Mouse (Mus musculus) MEL (cell line): ENCODE results near the gene Smyd1. TPM values are rescaled to one million over a fixed set of nuclear protein-coding genes. Genes with fewer than 3 reads are reported as not detected.

Experiments
- DNase-seq: peaks from one replicate; pipeline ENCODE4 v3.0.0; 2011; ENCODE audit warnings: low read depth, low spot score
- H3K27ac ChIP-seq: 2 replicates; pipeline ENCODE4 v1.5.1; 2012; ENCODE audit warnings: low read depth, mild to moderate bottlenecking, control low read depth, low read length, moderate library complexity; ENCODE audit not compliant: control insufficient read depth
- H3K27me3 ChIP-seq, 2 experiments: fragments of 150-350 bp in 1 of 2; sonication (generic) in 1 of 2; 2 replicates each; pipeline ENCODE4 v1.6.1; 2012; ENCODE audit warnings: low read length in 2 of 2, mild to moderate bottlenecking in 2 of 2, improper control_type of control experiment in 1 of 2, moderate library complexity in 1 of 2; ENCODE audit not compliant: insufficient read depth in 2 of 2, control insufficient read depth in 1 of 2
- H3K36me3 ChIP-seq, 2 experiments: 2 replicates each; pipeline ENCODE4 v1.6.1; 2012 to 2014; ENCODE audit warnings: low read length in 2 of 2, improper control_type of control experiment in 1 of 2, inconsistent platforms in 1 of 2, mild to moderate bottlenecking in 1 of 2; ENCODE audit not compliant: insufficient read depth in 2 of 2, control insufficient read depth in 1 of 2
- H3K4me1 ChIP-seq, 2 experiments: fragments of 150-350 bp in 1 of 2; sonication (generic) in 1 of 2; 2 replicates each; pipeline ENCODE4 v1.6.1; 2012; ENCODE audit warnings: low read length in 2 of 2, improper control_type of control experiment in 1 of 2, mild to moderate bottlenecking in 1 of 2; ENCODE audit not compliant: insufficient read depth in 2 of 2, control insufficient read depth in 1 of 2
- H3K4me3 ChIP-seq, 2 experiments: fragments of 150-350 bp in 1 of 2; sonication (generic) in 1 of 2; 2 replicates each; pipeline ENCODE4 v1.5.1; 2012; ENCODE audit warnings: low read depth in 2 of 2, low read length in 2 of 2, mild to moderate bottlenecking in 2 of 2, moderate library complexity in 2 of 2, control low read depth in 1 of 2, improper control_type of control experiment in 1 of 2; ENCODE audit not compliant: control insufficient read depth in 1 of 2, insufficient read depth in 1 of 2
- H3K79me2 ChIP-seq: 2 replicates; pipeline ENCODE4 v1.6.1; 2012; ENCODE audit warnings: mild to moderate bottlenecking, low read length, moderate library complexity; ENCODE audit not compliant: control insufficient read depth, poor library complexity, insufficient read depth
- H3K9ac ChIP-seq: 2 replicates; pipeline ENCODE4 v1.6.1; 2012; ENCODE audit warnings: low read depth, mild to moderate bottlenecking, control low read depth, low read length, moderate library complexity; ENCODE audit not compliant: control insufficient read depth, poor library complexity, severe bottlenecking
- H3K9me3 ChIP-seq: fragments of 150-350 bp; sonication (generic); replicated peaks from 2 replicates; pipeline ENCODE4 v1.6.1; 2012; ENCODE audit warnings: mild to moderate bottlenecking, low read length, improper control_type of control experiment, moderate library complexity; ENCODE audit not compliant: insufficient read depth
- BHLHE40 ChIP-seq: IDR thresholded peaks from 2 replicates; pipeline ENCODE4 v1.6.1; 2012; ENCODE audit warnings: low read depth, mild to moderate bottlenecking, inconsistent platforms, low read length, improper control_type of control experiment, borderline replicate concordance
- CHD1 ChIP-seq: IDR thresholded peaks from 2 replicates; pipeline ENCODE4 v1.6.1; 2012; ENCODE audit warnings: low read depth, mild to moderate bottlenecking, inconsistent platforms, low read length, improper control_type of control experiment
- CTCF ChIP-seq, 3 experiments: IDR thresholded peaks in 2 of 3; conservative IDR thresholded peaks in 1 of 3; 2 replicates each; pipeline ENCODE4 v1.5.1; 2011 to 2012; ENCODE audit warnings: low read length in 3 of 3, low read depth in 2 of 3, mild to moderate bottlenecking in 2 of 3, improper control_type of control experiment in 1 of 3, inconsistent platforms in 1 of 3, mixed read lengths in 1 of 3, moderate library complexity in 1 of 3; ENCODE audit not compliant: control insufficient read depth in 1 of 3, insufficient read depth in 1 of 3, poor library complexity in 1 of 3, severe bottlenecking in 1 of 3
- E2F4 ChIP-seq: IDR thresholded peaks from 2 replicates; pipeline ENCODE4 v1.6.1; 2011; ENCODE audit warnings: low read depth, low read length, improper control_type of control experiment, borderline replicate concordance
- ELF1 ChIP-seq: IDR thresholded peaks from 2 replicates; pipeline ENCODE4 v1.6.1; 2014; ENCODE audit warnings: low read depth, mild to moderate bottlenecking, inconsistent platforms, low read length, improper control_type of control experiment, moderate library complexity
- EP300 ChIP-seq, 2 experiments: IDR thresholded peaks; 2 replicates each; pipeline ENCODE4 v1.6.1; 2011; ENCODE audit warnings: improper control_type of control experiment in 2 of 2, low read length in 2 of 2, low read depth in 1 of 2, mild to moderate bottlenecking in 1 of 2
- ETS1 ChIP-seq: IDR thresholded peaks from 2 replicates; pipeline ENCODE4 v1.6.1; 2012; ENCODE audit warnings: low read depth, mild to moderate bottlenecking, inconsistent platforms, low read length, improper control_type of control experiment, moderate library complexity
- HCFC1 ChIP-seq: IDR thresholded peaks from 2 replicates; pipeline ENCODE4 v1.6.1; 2012; ENCODE audit warnings: low read depth, mild to moderate bottlenecking, inconsistent platforms, low read length, improper control_type of control experiment, moderate library complexity
- KAT2A ChIP-seq: conservative IDR thresholded peaks from 2 replicates; pipeline ENCODE4 v1.6.1; 2012; ENCODE audit warnings: low read depth, low read length, improper control_type of control experiment, inconsistent platforms
- MAFK ChIP-seq: IDR thresholded peaks from 2 replicates; pipeline ENCODE4 v1.6.1; 2011; ENCODE audit warnings: low read depth, mild to moderate bottlenecking, low read length, improper control_type of control experiment, borderline replicate concordance
- MAZ ChIP-seq: IDR thresholded peaks from 2 replicates; pipeline ENCODE4 v1.6.1; 2012; ENCODE audit warnings: low read depth, mild to moderate bottlenecking, inconsistent platforms, low read length, improper control_type of control experiment
- MEF2A ChIP-seq: IDR thresholded peaks from 2 replicates; pipeline ENCODE4 v1.6.1; 2014; ENCODE audit warnings: low read depth, mild to moderate bottlenecking, inconsistent platforms, low read length, improper control_type of control experiment; ENCODE audit not compliant: poor library complexity, insufficient replicate concordance, severe bottlenecking; ENCODE audit errors: extremely low read depth
- MXI1 ChIP-seq: IDR thresholded peaks from 2 replicates; pipeline ENCODE4 v1.6.1; 2011; ENCODE audit warnings: mild to moderate bottlenecking, low read depth, low read length, improper control_type of control experiment
- MYB ChIP-seq: IDR thresholded peaks from 2 replicates; pipeline ENCODE4 v1.6.1; 2011; ENCODE audit warnings: mild to moderate bottlenecking, low read depth, low read length, improper control_type of control experiment
- POLR2AphosphoS2 ChIP-seq: IDR thresholded peaks from 2 replicates; pipeline ENCODE4 v1.6.1; 2011; ENCODE audit warnings: low read length, improper control_type of control experiment
- RAD21 ChIP-seq: IDR thresholded peaks from 2 replicates; pipeline ENCODE4 v1.6.1; 2011; ENCODE audit warnings: mild to moderate bottlenecking, low read depth, low read length, improper control_type of control experiment
- SIN3A ChIP-seq: IDR thresholded peaks from 2 replicates; pipeline ENCODE4 v1.6.1; 2012; ENCODE audit warnings: low read length, improper control_type of control experiment, inconsistent platforms
- SMC3 ChIP-seq: IDR thresholded peaks from 2 replicates; pipeline ENCODE4 v1.6.1; 2011; ENCODE audit warnings: low read depth, low read length, improper control_type of control experiment
- TAL1 ChIP-seq: IDR thresholded peaks from 2 replicates; pipeline ENCODE4 v1.6.1; 2012; ENCODE audit warnings: mild to moderate bottlenecking, inconsistent platforms, low read length, moderate library complexity, mixed read lengths
- TBP ChIP-seq: IDR thresholded peaks from 2 replicates; pipeline ENCODE4 v1.8.0; 2011; ENCODE audit warnings: low read depth, low read length, improper control_type of control experiment
- ZKSCAN1 ChIP-seq: IDR thresholded peaks from 2 replicates; pipeline ENCODE4 v1.6.1; 2012; ENCODE audit warnings: low read depth, mild to moderate bottlenecking, inconsistent platforms, low read length, improper control_type of control experiment, moderate library complexity
- ZNF384 ChIP-seq: IDR thresholded peaks from 2 replicates; pipeline ENCODE4 v1.6.1; 2012; ENCODE audit warnings: low read depth, mild to moderate bottlenecking, inconsistent platforms, low read length, improper control_type of control experiment
- polyA plus RNA-seq, 2 experiments: library from polyadenylated mRNA; stranded (reverse) in 1 of 2; unstranded in 1 of 2; fragments of >175 nt in 1 of 2; fragments of >200 nt in 1 of 2; gene quantifications; 2 replicates each; pipeline versions ENCODE4 v1.2.1 to v1.2.4; 2012; ENCODE audit warnings: low replicate concordance in 2 of 2, low read depth in 1 of 2; ENCODE audit not compliant: insufficient read length in 2 of 2, insufficient read depth in 1 of 2, missing spikeins in 1 of 2
- total RNA-seq: library from RNA; depleted of rRNA; stranded (reverse); fragments of 300-350 nt; gene quantifications from 2 replicates; pipeline ENCODE4 v1.2.3, GENCODE M21; 2012

Smyd1 gene
- total and polyA plus RNA-seq, 3 experiments, result 0.19 TPM; not detected in 2

GRCm38 (mm10) chr6:71352866-71353427 is 30.9 kb upstream of the Smyd1 start:
- Histone ChIP-seq H3K79me2 (no peaks in the 10 kb centered on the region), H3K36me3 (no peaks in the 10 kb centered on the region), H3K4me3 (no peak overlapping the region), H3K4me1 (no peaks in the 10 kb centered on the region), H3K27ac (no peak overlapping the region), H3K9ac (no peak overlapping the region), H3K27me3 (peaks cover 4 to 6% of the 10 kb centered on the region in 2 experiments; a peak in 3 of 4 replicates)
- DNase-seq, result no peak
- TF ChIP-seq SIN3A (no peak), RAD21 (no peak), MAZ (no peak)
- TF ChIP-seq, all 39 proteins: peak for 0
- H3K9me3 ChIP-seq, result no peaks in the 10 kb centered on the region

DNA sequence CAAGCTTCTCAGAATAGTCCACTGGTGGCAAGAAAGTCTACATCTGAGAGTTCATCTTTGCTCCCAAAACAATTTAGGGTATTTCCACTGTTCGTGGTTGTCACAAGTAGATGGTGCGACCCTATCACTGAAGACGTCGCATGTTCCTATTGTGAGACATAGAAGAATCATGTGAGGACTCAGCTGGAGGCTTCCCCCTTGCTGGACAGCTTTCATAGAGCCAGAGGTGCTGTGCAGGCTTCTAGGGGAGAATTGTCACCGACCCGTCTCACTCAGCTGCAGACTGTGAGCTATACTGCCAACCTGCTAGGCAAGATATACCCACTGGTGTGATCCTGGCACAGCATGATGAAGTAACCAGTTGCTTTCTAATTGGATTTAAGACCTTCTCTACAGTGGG is 30.2 kb upstream of the Smyd1 start:
- Histone ChIP-seq H3K9ac (no peak overlapping the region), H3K36me3 (no peaks in the 10 kb centered on the region), H3K9me3 (no peaks in the 10 kb centered on the region), H3K4me1 (no peaks in the 10 kb centered on the region), H3K79me2 (no peaks in the 10 kb centered on the region), H3K27me3 (peaks cover 4 to 6% of the 10 kb centered on the region in 2 experiments; a peak in 3 of 4 replicates), H3K4me3 (no peak overlapping the region), H3K27ac (no peak overlapping the region)
- no peak for DNase-seq
- TF ChIP-seq ETS1 (no peak), TAL1 (no peak), BHLHE40 (no peak), E2F4 (no peak), KAT2A (no peak), ELF1 (no peak), ZKSCAN1 (no peak), POLR2AphosphoS2 (no peak), RAD21 (no peak), CHD1 (no peak), MAFK (no peak), EP300 (IDR thresholded peaks at IDR 0.05; ENCODE audit: low read depth in 1 of 2, low read length in 2 of 2) (no peak), HCFC1 (no peak), MXI1 (no peak), CTCF (IDR thresholded peaks at IDR 0.05 in 2 of 3, conservative IDR thresholded peaks at IDR 0.05 in 1 of 3; ENCODE audit: control insufficient read depth in 1 of 3, insufficient read depth in 1 of 3, low read depth in 2 of 3, low read length in 3 of 3, poor library complexity in 1 of 3, severe bottlenecking in 1 of 3) (no peak), ZNF384 (no peak), TBP (no peak), SMC3 (no peak), MYB (no peak), MEF2A (no peak)
